ENCODE assay signal across 8 mouse cellular contexts in the genomic region with DNA sequence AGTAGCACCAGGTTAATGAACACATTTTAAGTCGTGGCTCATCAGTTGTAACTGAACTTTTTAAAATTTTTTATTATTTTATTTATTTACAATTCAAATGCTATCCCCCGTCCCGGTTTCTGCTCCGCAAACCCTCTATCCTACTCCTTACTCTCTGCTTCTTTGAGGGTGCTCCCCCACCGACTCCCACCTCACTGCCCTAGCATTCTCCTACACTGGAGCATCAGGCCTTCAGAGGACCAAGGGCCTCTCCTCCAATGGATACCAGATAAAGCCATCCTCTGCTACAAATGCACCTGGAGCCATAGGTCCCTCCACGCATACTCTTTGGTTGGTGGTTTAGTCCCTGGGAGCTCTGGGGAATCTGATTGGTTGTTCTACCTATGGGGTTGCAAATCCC. TPM values are rescaled to one million over a fixed set of nuclear protein-coding genes. Genes with fewer than 3 reads are reported as not detected.
A peak's percentile ranks its signal among the peaks of the same experiment; 100 is the strongest.
DNase-seq lines count a peak whose midpoint lies in the region; ATAC-seq and TF ChIP-seq lines count a peak whose summit lies in the region.

No protein-coding gene starts in this region.

- no peak for TF ChIP-seq CTCF in bone marrow macrophage, adult 2 months (IDR thresholded peaks at IDR 0.05; ENCODE audit: low read depth, low read length)
- no peak for TF ChIP-seq CTCF in forebrain, postnatal 0 days (IDR thresholded peaks at IDR 0.05; ENCODE audit: low read depth)

- H3K27ac ChIP-seq in kidney, embryonic 15.5 days, result peak overlapping the region; percentile 94
- peak overlapping the region; percentile 80; the same call in 1 of the 2 replicates for H3K27ac ChIP-seq in bone marrow macrophage, adult 2 months (ENCODE audit: insufficient read depth, low read depth, low read length)
- H3K27ac ChIP-seq in forebrain, postnatal 0 days (ENCODE audit: low read depth, low read length), result peak overlapping the region; percentile 85; the same call in 1 of the 2 replicates
- H3K27ac ChIP-seq in liver, embryonic 16.5 days (ENCODE audit: low read length), result peak overlapping the region; percentile 94; the same call in 1 of the 2 replicates

- H3K36me3 ChIP-seq in kidney, embryonic 15.5 days, result no peaks in the 10 kb centered on the region
- no peaks in the 10 kb centered on the region for H3K36me3 ChIP-seq in forebrain, postnatal 0 days (ENCODE audit: insufficient read depth)
- no peaks in the 10 kb centered on the region for H3K36me3 ChIP-seq in liver, embryonic 16.5 days (ENCODE audit: control insufficient read depth, insufficient read depth)

- no peaks in the 10 kb centered on the region for H3K9me3 ChIP-seq in kidney, embryonic 15.5 days (replicated peaks)
- no peaks in the 10 kb centered on the region for H3K9me3 ChIP-seq in forebrain, postnatal 0 days (ENCODE audit: low read length)
- no peaks in the 10 kb centered on the region for H3K9me3 ChIP-seq in liver, embryonic 16.5 days (replicated peaks; ENCODE audit: control insufficient read depth, low read length)

- DNase-seq in kidney, adult 18-20 months, result no peak
- DNase-seq in forebrain, postnatal 0 days, result no peak
- DNase-seq in right cerebral cortex, postnatal 14 days, result no peak
- no peak for DNase-seq in embryo, embryonic 10.5 days (ENCODE audit: low spot score)
- DNase-seq in layer of hippocampus, adult 8-10 months (ENCODE audit: low spot score in 2 of 2), result no peak

- no peak for TF ChIP-seq POLR2A in bone marrow macrophage, adult 2 months (IDR thresholded peaks at IDR 0.05; ENCODE audit: borderline replicate concordance, low read depth, low read length)

- ATAC-seq in kidney, embryonic 15.5 days (replicated peaks; ENCODE audit: low FRiP score), result 0 out of 2 replicates have a peak, but pooled peaks have one; percentile 30
- ATAC-seq in forebrain, postnatal 0 days, result no peak
- ATAC-seq in liver, embryonic 16.5 days (ENCODE audit: low read depth), result no peak

- peak overlapping the region; percentile 64 for H3K4me3 ChIP-seq in kidney, embryonic 15.5 days (replicated peaks)
- H3K4me3 ChIP-seq in bone marrow macrophage, adult 2 months (ENCODE audit: insufficient read depth, low read length), result peak overlapping the region; percentile 71
- H3K4me3 ChIP-seq in forebrain, postnatal 0 days (ENCODE audit: low read depth, low read length), result peak overlapping the region; percentile 49
- peak overlapping the region; percentile 73 for H3K4me3 ChIP-seq in liver, embryonic 16.5 days (ENCODE audit: low read depth, low read length)

- 45% methylated on average over 6 of the region's 6 CpGs for WGBS in kidney, embryonic 15.5 days
- WGBS in forebrain, postnatal 0 days, result 47% methylated on average over 6 of the region's 6 CpGs
- 45% methylated on average over 6 of the region's 6 CpGs for WGBS in liver, embryonic 16.5 days (ENCODE audit: insufficient replicate concordance)

- peak overlapping the region; percentile 64 for H3K4me2 ChIP-seq in kidney, embryonic 15.5 days
- H3K4me2 ChIP-seq in forebrain, postnatal 0 days (ENCODE audit: low read depth), result peak overlapping the region; percentile 58
- H3K4me2 ChIP-seq in liver, embryonic 16.5 days (ENCODE audit: low read depth, low read length), result peak overlapping the region; percentile 67

- H3K9ac ChIP-seq in kidney, embryonic 15.5 days, result peak overlapping the region; percentile 53; the same call in 1 of the 2 replicates
- peak overlapping the region; percentile 50 for H3K9ac ChIP-seq in forebrain, postnatal 0 days
- H3K9ac ChIP-seq in liver, embryonic 16.5 days (ENCODE audit: low read depth, low read length), result no peak overlapping the region; the same call in 1 of the 2 replicates

- H3K27me3 ChIP-seq in kidney, embryonic 15.5 days, result no peaks in the 10 kb centered on the region
- H3K27me3 ChIP-seq in forebrain, postnatal 0 days (ENCODE audit: insufficient read depth, low read length), result no peaks in the 10 kb centered on the region
- no peaks in the 10 kb centered on the region for H3K27me3 ChIP-seq in liver, embryonic 16.5 days (ENCODE audit: control insufficient read depth, insufficient read depth, low read depth, low read length)

- H3K4me1 ChIP-seq in kidney, embryonic 15.5 days, result 0 out of 2 replicates have a peak, but pooled peaks cover 4% of the 10 kb centered on the region
- H3K4me1 ChIP-seq in bone marrow macrophage, adult 2 months (ENCODE audit: control insufficient read depth, insufficient read depth, low read length), result 0 out of 2 replicates have a peak, but pooled peaks cover 5% of the 10 kb centered on the region
- peaks cover 4% of the 10 kb centered on the region for H3K4me1 ChIP-seq in forebrain, postnatal 0 days (ENCODE audit: insufficient read depth)
- peaks cover 3% of the 10 kb centered on the region; the same call in 1 of the 2 replicates for H3K4me1 ChIP-seq in liver, embryonic 16.5 days (ENCODE audit: control insufficient read depth, low read depth, low read length)

RNA-seq across cellular contexts. Expression of a gene that starts 0.4 kb away (rescaled TPM):
- polyA plus RNA-seq in kidney, embryonic 15.5 days (2015; fragmentation: Nextera tagmentation; extraction: Ambion mirVana), result 129 and 143 TPM in 2 replicates
- polyA plus RNA-seq in bone marrow macrophage, adult 2 months (2012; ENCODE audit: insufficient read depth, insufficient read length, missing spikeins), result 70.4 and 71.3 TPM in 2 replicates
- 61.3 and 71.2 TPM in 2 replicates for total RNA-seq in forebrain, postnatal 0 days (2014; rRNA removed)
- 126 and 149 TPM in 2 replicates for polyA plus RNA-seq in forebrain, postnatal 0 days (2015; fragmentation: Nextera tagmentation; extraction: Ambion mirVana)
- polyA plus RNA-seq in liver, embryonic 16.5 days (2015; fragmentation: Nextera tagmentation; extraction: Ambion mirVana), result 59.0 and 65.5 TPM in 2 replicates
- 10 to 100 TPM; 37.6 to 46.5 (median 40.4) TPM for total RNA-seq in layer of hippocampus, adult 8-10 months (2022)

RNA-seq across cellular contexts. Expression of a gene that starts 47.4 kb away (rescaled TPM):
- 28.8 TPM in 2 replicates for polyA plus RNA-seq in kidney, embryonic 15.5 days (2015; fragmentation: Nextera tagmentation; extraction: Ambion mirVana)
- polyA plus RNA-seq in bone marrow macrophage, adult 2 months (2012; ENCODE audit: insufficient read depth, insufficient read length, missing spikeins), result 9.2 and 14.1 TPM in 2 replicates
- 30.2 and 34.7 TPM in 2 replicates for total RNA-seq in forebrain, postnatal 0 days (2014; rRNA removed)
- polyA plus RNA-seq in forebrain, postnatal 0 days (2015; fragmentation: Nextera tagmentation; extraction: Ambion mirVana), result 39.2 and 39.7 TPM in 2 replicates
- polyA plus RNA-seq in liver, embryonic 16.5 days (2015; fragmentation: Nextera tagmentation; extraction: Ambion mirVana), result 10.3 and 10.6 TPM in 2 replicates
- 10 to 100 TPM; 34.0 to 44.4 (median 41.8) TPM for total RNA-seq in layer of hippocampus, adult 8-10 months (2022)

RNA-seq across cellular contexts. Expression of a gene that starts 47.4 kb away (rescaled TPM):
- polyA plus RNA-seq in kidney, embryonic 15.5 days (2015; fragmentation: Nextera tagmentation; extraction: Ambion mirVana), result 39.8 and 41.6 TPM in 2 replicates
- 34.1 and 39.7 TPM in 2 replicates for polyA plus RNA-seq in bone marrow macrophage, adult 2 months (2012; ENCODE audit: insufficient read depth, insufficient read length, missing spikeins)
- total RNA-seq in forebrain, postnatal 0 days (2014; rRNA removed), result 20.4 and 22.5 TPM in 2 replicates
- 8.5 and 16.3 TPM in 2 replicates for polyA plus RNA-seq in forebrain, postnatal 0 days (2015; fragmentation: Nextera tagmentation; extraction: Ambion mirVana)
- polyA plus RNA-seq in liver, embryonic 16.5 days (2015; fragmentation: Nextera tagmentation; extraction: Ambion mirVana), result 12.7 and 14.2 TPM in 2 replicates
- 10 to 100 TPM; 30.7 to 35.8 (median 33.6) TPM for total RNA-seq in layer of hippocampus, adult 8-10 months (2022)
